Mouse (Mus musculus) adrenal gland, adult 18-20 months (tissue): ENCODE data around the gene Hnrnpc. TPM values are rescaled to one million over a fixed set of nuclear protein-coding genes. Genes with fewer than 3 reads are reported as not detected.

ENCODE experiments used
- DNase-seq, 2 experiments: peaks; one replicate each; pipeline ENCODE4 v3.0.0; 2021 to 2022; ENCODE audit warnings: low spot score in 2 of 2
- long read RNA-seq, 2 experiments: library from polyadenylated mRNA; stranded (forward); transcript quantifications; one replicate each; pipeline ENCODE4 v2.0.0; 2021
- total RNA-seq, 2 experiments: library from RNA; stranded (reverse); gene quantifications; 1 replicate in 1 of 2; 2 replicates in 1 of 2; pipeline ENCODE4 v1.2.3; 2021

The Hnrnpc gene
- total RNA-seq = 100 to 1,000 TPM; 285 to 298 TPM
- long read RNA-seq, experiment 1, transcript Hnrnpc-207 (8 exons, 1,301 nt) = minor isoform, 6 of 102 reads
- long read RNA-seq, experiment 1, transcript Hnrnpc-201 (9 exons, 2,847 nt) = minor isoform, 6 of 102 reads
- long read RNA-seq, experiment 1, transcript Hnrnpc-211 (9 exons, 1,691 nt) = minor isoform, 15 of 102 reads
- long read RNA-seq, experiment 1, transcript Hnrnpc-205 (9 exons, 2,617 nt) = major isoform, 40 of 102 reads
- long read RNA-seq, experiment 1, partial matches to known transcripts = 7 of 102 reads
- long read RNA-seq, experiment 1, other reads (novel, unspliced or antisense) = 18 of 102 reads
- long read RNA-seq, experiment 2, transcript Hnrnpc-206 (9 exons, 1,683 nt) = minor isoform, 14 of 222 reads
- long read RNA-seq, experiment 2, transcript Hnrnpc-211 (9 exons, 1,691 nt) = minor isoform, 44 of 222 reads
- long read RNA-seq, experiment 2, transcript Hnrnpc-205 (9 exons, 2,617 nt) = major isoform, 73 of 222 reads
- long read RNA-seq, experiment 2, transcript Hnrnpc-201 (9 exons, 2,847 nt) = minor isoform, 18 of 222 reads
- long read RNA-seq, experiment 2, partial matches to known transcripts = 18 of 222 reads
- long read RNA-seq, experiment 2, other reads (novel, unspliced or antisense) = 42 of 222 reads

DNA sequence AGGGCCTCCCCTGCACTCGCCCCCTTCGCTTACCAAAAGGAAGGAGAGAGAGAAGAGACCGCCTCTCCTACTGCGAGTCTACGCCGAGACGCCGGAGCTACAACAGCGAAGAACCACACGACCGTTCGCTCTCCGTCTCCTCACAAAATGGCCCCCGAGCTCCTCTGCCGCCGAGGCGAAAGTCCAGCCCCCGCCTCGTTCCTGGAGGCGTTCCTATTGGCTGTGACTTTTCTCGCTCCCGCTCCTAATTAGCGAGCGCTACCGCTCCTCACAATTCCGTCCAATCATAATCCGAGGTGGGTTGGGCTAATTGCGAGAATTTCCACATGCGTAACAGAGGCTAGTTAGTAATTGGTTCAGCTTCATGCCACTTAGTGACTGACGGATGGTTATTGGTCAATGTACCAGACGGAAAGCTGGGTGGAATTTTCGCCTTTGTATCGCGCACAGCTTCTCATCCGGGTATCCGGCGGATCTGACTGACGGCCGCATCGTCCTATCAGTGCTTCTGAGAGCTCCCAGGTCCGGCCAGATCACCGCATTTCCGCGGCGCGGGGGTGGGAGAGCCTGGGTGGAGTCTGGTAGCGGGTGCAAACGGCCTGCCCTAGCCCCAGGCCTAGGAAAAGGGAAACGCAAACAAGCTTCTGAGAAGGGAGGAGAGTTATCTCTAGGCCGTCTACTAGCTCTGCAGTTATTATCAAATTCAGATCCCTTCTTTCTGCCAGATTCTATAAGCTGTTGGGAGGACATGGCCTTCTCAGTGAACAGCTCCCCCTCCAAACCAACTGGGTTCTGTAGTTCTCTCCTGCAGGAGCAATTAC, at the start of gene Hnrnpc:
Gene Hnrnpc, minus strand, starts transcription at position 173 of the 821 bp plus-strand sequence.
- peak; percentile 100 for DNase-seq

DNA sequence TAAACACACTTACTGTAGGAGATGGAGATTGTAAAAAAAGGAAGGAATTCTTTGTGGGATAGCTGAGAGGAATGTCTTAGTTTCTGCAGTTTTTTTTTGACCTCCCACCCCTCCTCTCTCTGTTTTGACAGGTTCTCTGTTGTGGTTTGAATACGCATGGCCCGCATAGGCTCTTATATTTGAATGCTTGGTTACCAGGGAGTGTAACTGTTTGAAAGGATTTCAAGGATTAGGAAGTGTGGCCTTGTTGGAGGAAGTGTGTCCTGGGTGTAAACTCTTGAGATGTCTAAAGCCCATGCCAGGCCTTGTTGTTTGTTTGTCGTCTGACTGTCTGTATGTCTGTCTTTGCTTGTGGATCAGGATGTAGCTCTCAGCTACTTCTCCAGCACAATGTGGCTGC, 48.8 kb upstream of the Hnrnpc start:
- DNase-seq = no peak

DNA sequence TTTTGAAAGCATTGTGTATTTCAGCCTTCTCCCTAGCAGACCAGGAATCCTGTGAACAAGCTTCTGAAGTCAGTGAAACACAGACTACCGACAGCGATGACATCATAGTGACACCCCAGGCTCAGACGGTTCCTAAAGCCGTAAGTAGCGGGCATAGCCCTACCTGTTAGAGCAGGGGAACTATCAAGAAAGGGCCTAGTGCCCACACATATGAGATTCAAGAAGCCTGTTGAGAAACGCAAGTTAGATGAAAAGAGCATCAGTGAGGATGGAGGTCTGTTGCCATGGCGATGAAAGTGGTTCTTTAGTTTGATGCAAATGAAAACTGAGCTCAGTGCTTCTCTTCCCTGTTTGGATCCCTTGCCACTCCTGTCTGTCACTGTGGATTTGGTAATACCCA, 48.4 kb upstream of the Hnrnpc start:
- no peak for DNase-seq

DNA sequence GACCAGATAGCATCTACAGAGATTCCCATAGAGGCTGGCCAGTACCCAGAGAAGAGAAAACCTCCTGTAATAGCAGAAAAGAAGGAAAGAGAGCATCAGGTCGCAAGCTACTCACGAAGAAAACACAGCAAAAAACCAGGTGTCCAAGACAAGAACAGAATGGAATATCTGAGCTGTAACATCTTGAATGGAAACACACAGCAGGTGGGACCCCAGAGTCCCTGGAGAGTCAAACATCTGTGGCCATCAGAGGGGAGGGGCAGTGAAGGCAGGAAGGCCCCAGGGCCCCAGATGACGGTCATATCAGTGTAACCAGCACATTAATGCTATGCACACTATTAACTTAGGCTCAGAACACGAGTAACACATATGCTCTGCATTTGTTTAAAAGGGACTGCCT, 46.1 kb upstream of the Hnrnpc start:
- no peak for DNase-seq

DNA sequence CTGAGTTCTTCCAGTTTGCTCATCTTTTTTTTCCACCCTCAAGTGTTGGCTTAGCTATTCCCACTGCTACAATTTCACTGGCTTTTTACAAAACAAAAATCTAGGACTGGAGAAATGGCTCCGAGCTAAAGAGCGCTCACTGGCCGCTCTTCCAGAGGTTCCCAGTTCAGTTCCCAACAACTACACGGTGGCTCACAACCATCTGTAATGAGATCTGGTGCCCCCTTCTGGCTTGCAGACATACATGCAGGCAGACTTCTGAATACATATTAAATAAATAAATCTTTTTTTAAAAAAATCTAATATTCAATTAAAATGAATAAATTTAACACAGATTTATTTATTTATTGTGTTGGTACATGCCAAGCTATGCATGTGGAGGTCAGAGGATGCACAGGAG, 42.7 kb upstream of the Hnrnpc start:
- DNase-seq = no peak

DNA sequence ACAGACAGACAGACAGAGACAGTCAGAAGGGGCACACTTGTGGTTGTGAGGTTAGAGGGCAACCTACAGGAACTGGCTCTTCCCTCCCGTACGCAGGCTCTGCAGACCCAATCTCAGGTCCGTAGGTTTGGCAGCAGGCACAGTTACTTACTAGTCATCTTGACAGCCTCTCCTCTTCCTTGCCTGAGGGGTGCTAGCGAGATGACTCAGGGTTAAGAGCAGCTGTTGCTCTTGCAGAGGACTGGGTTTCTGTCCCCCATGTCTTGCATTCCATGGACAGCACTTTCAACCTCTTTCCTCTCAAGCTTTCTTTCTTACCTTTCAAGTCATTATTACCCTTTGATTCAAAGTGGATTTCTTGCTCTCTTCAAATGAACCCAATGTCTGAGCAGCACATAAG, 40.3 kb upstream of the Hnrnpc start:
- no peak for DNase-seq

DNA sequence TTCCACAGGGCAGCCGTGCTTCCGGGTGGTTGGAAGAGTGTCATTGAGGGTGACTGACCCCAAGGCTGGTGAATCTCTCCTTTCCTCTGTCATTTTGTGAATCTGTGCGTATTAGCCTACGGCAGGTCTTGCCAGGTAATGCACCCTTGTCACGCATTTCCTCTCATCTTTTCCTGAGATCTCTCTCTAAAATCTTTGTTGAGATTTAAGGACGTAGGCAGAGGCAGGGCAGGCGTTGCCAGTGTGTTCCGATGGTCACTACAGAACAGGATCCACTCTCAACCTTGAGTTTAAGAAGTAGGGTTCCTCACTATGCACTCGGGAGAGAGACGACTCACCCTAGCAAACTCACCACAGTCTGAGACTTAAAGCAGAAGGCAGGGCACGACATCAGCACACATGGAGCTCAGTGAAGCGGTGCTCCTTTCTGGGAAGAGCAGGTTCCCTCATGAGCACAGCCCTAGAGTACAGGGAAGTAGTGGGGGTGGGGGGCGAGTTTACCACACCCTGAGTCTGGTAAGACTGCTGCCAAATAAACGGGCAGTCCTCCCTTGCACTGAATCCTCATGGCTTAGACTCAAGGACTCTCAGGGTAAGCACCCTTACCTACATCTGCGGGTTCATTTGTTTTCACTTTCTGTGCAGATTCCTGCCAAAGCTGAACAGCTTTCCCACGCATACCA, 37.8 kb upstream of the Hnrnpc start:
- DNase-seq = no peak

DNA sequence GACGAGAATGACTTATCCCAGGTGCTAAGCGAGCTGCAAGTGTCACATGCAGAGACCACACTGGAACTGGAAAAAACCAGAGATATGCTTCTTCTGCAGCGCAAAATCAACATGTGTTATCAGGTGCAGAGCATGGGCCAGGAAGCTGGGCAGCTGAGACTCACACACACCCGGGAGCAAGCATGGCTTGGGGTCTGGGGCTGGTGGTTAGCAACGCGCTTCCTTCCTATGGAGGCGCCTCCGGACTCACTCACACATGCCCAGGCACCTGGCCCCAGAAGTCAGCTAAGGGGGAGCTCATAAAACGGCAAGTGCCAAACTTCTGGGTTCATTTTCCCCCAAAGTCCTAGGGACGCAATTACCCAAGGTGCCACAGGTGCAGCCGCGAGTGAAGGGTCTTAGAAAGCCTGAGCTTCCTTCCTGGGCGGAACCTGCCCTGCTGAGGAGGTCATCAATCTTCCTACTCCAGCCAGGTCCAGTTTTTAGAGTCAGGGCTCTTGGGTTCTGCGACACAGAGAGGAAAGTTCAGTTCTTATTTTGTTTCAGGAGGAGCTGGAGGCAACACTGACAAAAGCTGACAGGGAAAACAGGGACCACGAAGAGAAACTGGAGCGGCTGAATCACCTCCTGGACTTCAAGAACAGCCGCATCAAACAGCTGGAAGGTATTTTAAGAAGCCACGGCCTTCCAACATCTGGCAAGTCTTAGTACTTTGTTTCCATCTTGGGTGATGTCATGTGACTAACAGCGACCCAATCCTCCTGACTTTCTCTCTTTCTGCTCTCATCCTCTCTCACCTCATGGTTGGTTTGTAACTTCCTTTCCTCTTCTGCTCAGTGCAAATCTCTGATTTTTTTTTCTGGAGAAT, 37.0 kb upstream of the Hnrnpc start:
- DNase-seq = no peak

DNA sequence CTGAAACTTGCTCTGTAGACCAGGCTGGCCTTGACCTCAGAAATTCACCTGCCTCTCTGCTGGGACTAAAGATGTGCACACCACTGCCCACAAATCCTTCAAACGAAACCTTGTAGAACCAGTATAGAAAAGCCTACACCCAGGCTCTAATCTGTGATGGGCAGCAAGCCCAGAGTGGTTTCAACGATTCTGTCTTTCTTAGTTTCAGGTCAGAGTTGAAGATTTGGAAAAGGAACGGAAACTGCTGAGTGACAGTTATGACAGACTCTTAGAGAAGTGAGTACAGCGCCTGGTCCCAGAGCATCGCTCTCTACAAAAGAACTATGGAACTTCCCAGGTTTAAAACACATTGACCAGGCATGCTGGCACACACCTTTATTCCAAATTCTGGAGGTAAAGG, 29.8 kb upstream of the Hnrnpc start:
- no peak for DNase-seq

DNA sequence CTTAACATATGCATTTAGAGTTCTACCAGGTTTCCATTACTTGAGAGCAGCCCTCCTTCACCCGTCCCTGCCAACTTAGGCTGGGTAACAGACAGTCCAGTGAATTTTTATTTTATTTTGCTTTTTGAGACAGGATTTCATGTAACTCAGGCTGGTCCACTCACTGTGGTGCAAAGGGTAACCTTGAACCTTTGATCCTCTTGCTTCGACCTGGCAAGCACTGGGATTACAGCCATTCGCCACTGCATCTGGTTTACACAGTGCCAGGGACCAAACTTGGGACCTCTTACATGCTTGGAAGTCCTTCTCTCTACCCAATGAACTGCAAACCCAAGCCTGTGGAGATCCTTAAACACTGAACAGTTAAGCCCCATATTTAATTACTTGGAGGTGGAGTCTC, 20.8 kb upstream of the Hnrnpc start:
- no peak for DNase-seq

DNA sequence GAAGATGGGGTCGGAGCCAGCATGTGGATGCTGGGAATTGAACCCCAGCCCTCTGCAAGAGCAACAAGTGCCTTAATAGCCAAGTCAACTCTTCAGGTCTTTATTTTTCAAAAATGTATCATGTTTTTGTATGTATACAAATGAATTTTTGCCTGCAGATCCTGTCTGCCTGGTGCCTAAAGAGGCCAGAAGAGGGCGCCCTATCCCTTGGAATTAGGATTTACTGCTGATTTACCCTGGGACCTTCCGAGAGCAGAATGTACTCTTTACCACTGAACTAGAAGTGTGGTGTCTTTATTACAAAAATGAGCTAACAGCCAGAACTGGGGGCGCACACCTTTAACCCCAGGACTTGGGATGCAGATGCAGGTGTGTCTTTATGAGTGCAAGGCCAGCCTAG, 20.1 kb upstream of the Hnrnpc start:
- peak; percentile 70 to 71 for DNase-seq

DNA sequence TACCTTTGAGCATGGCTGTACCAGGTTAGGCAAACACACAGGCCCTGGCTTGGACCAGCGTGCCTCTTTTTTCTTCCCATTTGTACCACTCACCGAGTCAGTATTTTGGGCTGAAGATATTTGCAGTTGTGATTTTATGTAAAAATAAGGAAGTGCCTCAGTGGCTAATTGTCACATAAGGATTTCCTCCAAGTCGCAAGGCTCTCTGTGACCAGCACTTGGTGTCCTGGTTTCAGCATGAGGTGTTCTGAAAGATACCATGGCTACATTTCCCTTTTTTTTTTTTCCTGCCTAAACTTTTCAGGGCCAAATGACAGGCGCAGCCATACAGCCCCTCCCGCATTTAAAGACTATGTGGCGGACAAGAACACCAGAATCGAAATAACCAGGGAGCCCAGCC, 16.3 kb upstream of the Hnrnpc start:
- DNase-seq = no peak

DNA sequence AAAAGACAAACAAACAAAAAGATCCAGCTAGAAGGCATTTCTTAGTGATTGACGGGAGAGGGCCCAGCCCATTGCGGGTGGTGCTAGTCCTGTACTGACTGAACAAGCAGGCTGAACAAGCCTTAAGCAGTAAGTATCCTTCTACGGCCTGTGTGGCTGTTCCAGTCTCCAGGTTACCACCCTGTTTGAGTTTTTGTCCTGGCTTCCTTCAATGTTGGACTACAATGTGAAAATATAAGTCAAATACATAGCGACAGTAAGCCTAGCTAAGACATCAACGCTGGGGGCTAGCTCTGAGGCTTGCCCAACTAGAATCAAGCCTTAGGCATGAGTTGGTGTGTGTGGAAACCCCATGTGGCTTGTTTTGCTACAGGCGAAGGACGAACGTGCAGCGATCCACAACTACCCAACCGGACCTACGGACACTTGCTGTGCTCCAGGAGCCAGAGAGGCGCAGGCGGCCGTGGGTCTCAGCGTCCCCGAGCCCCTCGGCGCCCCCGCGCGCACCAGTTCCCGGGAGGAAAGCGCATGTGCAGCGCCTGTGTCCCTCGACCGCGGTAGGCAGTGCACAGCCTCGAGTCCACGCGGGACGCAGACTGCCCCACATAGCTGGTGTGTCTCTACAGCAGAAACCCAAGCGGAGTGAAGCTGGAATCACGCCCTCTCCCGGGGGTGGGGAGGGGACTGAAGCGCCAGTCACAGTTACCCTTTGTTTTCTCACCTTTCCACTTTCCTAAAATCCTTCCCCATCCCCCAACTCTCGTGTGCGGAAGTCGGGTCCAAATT, 15.2 kb upstream of the Hnrnpc start:
- peak; percentile 37 to 52 for DNase-seq

DNA sequence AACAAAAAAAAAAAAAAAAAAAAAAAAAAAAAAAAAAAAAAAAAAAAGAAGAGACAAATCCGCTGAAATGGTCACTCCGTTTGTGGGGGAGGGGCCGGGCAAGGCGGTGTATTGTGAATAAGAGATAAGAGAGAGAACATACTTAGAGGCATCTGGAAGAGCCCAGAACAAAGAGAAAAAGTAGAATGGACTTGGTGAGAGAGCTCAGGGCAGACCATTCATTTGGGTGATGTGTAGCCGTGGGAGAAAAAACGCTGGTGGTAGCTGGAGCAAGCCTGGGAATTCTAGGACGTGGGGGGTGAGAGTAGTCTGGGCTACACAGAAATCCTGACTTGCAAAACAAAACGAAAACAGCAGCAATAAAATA, 14.6 kb upstream of the Hnrnpc start:
- DNase-seq = no peak

DNA sequence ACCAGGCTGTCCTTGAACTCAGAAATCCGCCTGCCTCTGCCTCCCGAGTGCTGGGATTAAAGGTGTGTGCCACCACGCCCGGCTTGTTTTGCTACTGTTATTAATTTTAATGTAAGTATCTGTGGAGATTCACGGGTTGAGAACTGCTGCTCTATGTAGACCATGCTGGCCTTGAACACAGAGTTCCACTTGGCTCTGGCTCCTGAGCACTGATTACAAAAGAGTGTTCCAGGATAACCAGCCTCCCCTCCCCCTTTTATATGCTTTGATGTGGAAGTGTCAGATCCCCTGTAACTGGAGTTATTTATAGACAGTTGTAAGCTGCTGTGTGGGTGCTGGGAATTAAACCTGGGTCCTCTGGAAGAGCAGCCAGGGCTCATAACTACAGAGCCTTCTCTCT, 13.4 kb upstream of the Hnrnpc start:
- no peak for DNase-seq

DNA sequence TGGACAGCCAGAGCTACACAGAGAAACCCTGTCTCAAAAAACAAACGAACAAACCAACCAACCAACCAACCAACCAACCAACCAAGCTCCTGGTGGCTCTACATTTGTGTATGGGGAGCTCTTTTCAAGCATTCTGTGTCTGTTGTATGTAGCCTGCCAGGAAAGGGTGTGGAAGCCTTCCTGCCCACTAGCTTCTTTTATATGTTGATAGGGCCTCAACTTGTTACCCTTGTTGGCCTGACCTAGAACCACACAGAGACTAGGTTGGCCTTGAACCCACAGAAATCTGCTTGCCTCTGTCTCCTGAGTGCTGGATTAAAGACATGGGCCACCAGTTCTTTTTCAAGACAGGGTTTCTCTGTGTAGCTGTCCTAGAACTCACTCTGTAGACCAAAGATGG, 10.3 kb upstream of the Hnrnpc start:
- DNase-seq = no peak

DNA sequence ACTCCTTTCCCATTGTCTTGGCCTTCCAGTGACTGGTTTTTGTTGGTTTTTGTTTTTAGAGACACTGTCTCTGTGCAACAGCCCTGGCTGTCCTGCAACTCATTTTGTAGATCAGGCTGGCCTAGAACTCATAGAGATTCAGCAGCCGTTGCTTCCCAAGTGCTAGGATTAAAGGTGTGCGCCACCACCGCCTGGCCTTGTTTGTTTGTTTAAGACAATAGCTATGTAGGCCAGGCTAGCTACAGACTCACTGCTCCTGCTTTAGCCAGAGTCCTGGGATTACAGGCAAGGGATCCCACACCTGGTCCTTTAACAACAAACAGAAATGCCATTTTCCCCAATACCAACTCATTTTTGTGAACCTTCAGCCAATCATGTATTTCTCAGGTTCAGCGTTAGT, 6.5 kb upstream of the Hnrnpc start, which contains the start of gene Rpgrip1:
Gene Rpgrip1, plus strand, starts transcription at position 359 of the 400 bp plus-strand sequence.
- no peak for DNase-seq

DNA sequence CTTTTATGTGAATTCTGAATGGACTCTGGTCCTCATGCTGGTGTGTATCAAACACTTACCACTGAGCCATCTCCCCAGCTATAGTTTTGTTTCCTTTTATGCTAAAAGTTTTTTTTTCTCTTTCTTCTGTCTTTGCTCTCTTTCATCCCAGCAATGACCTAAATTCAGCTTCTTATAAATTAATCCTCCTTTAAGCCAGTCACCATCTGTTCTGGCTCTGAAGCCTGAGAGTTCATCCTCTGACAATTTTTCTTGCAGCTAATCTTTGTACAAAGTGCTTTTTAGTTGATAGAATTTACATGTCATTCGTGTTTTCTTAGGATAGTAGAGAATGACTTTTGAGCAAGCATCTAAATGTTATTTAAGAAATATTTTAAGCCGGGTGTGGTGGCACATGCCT, 4.2 kb upstream of the Hnrnpc start:
- DNase-seq = no peak

DNA sequence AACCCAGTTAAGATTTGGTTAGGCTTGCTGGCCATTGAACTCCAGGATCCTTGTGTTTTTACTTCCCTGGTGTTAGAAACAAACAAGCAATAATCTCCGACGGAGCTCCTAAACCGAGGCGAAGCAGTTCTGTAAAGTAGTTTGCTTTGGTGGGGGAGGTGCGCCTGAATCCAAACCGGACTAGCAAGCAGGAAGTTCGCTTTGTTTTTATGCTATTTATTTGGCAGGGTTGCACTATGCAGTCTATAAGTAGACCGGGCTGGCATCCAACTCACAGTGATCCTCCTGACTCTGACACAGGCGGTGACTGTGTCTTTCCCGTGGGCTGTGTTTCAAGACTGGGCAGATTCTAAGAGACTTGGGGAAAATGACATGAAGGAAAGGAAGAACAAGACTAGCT, 2.9 kb upstream of the Hnrnpc start:
- DNase-seq = no peak

DNA sequence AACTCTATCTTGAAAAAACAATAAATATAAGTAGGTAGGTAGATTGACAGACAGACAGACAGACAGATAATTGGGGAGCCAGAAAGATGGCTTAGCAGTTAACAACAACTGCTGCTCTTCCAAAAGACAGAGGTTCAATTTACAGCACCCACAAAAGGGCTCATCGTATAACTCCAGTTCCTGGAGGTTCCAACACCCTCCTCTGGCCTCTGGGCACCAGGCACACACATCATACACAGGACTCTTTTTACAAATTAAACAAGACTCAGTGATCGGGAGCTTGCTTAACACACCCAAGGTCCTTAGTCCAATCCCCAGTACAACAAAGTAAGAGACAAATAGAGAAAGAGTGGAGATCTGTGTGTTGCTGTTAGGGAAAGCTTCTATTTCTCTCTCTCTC, 1.5 kb upstream of the Hnrnpc start:
- DNase-seq = no peak
